Mouse (Mus musculus): Measurements from ENCODE around the gene Znhit2. TPM values are rescaled to one million over a fixed set of nuclear protein-coding genes. Genes with fewer than 3 reads are reported as not detected.
A peak's percentile ranks its signal among the peaks of the same experiment; 100 is the strongest.

Znhit2 gene
- polyA plus RNA-seq, 1 experiment from 2014 or later: 35.4 TPM

DNA sequence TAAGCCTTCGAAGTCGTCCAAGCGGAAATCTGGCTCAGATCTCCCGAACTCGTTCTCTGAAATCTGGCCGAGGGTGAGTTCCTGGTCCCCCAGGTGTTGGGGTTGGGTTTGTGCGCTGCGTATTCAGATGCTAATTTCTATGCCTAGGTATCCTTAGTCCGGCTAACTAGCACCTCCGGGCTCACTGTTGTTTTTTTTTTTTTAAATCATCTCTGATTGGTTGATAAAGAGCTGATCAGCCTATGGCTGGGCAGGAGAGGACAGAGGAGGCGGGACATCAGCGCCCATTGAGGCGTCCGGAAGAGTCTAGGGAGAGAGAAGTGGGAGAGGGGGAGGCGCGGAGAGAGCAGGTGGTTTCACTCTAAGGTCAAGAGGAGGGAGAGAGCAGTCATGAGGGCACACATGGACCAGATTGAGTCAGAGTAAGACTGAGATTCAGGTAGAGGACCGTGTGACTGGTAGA, 24.5 kb downstream of the Znhit2 start:
- Histone ChIP-seq H3K9me3 (no peaks in the 10 kb centered on the region), H3K4me3 (replicated peaks) (peak overlapping the region; percentile 73), H3K9ac (peak overlapping the region; percentile 68), H3K4me1 (peaks cover 19% of the 10 kb centered on the region), H3K36me3 (replicated peaks) (peaks cover 53% of the 10 kb centered on the region), H3K27me3 (no peaks in the 10 kb centered on the region), H3K4me2 (peak overlapping the region; percentile 80), H3K27ac (peak overlapping the region; percentile 84)
- 0% methylated on average over 17 of the region's 17 CpGs for WGBS
- peak; percentile 88 for ATAC-seq (ENCODE audit: low FRiP score)

DNA sequence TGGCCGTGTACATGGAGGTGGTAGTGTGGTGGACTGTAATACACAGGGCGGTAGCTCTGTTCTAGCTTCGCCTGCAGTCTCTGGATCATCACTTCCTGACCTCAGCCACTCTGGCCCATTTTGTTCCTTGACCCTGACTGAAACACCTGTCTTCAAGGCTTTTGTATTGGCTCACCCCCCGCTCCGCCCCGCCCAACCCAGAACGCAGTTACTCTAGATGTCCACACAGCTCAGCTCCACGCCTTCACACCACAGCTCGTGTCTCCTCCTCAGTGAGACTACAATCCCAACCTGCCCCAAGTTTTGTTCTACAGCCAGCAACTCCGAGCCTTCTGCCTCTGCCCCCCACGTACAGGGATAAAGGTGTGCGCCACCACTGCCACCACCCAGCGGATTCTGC, 27.8 kb downstream of the Znhit2 start:
- ATAC-seq (ENCODE audit: low FRiP score): no peak
- 96% methylated on average over 13 of the region's 13 CpGs for WGBS
- Histone ChIP-seq H3K27me3 (no peaks in the 10 kb centered on the region), H3K4me2 (no peak overlapping the region), H3K27ac (no peak overlapping the region), H3K4me1 (peaks cover 15% of the 10 kb centered on the region), H3K36me3 (replicated peaks) (peaks cover 54% of the 10 kb centered on the region), H3K9me3 (no peaks in the 10 kb centered on the region), H3K9ac (no peak overlapping the region), H3K4me3 (replicated peaks) (no peak overlapping the region)

DNA sequence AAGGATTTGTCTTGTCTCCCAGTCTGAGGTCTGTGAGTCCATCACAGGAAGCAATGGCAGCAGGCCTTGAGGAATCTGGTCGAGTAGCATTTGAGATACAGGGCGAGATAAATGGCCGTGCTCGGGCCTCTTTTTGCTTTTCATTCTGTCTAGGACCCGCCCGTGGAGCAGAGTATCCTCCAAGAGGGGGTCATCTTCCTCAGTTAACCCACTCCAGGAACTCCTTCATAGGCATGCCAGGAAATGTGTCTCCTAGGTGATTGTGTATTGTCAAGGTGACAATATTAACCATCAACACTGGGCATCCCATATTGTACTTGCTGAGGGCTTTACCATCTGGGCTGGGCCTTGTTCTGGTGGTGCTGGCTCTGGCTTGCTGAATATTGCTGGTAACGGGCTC, 33.1 kb downstream of the Znhit2 start, which contains the start of gene AC131692.1:
AC131692.1 (plus strand) TSS at position 301 of the 400 bp plus-strand sequence.
- H3K27ac ChIP-seq: no peak within 1 kb of the TSS
- no peaks in the 10 kb centered on the region for H3K4me1 ChIP-seq
- H3K4me2 ChIP-seq: no peak within 1 kb of the TSS
- no peaks in the 10 kb centered on the region for H3K9me3 ChIP-seq
- H3K27me3 ChIP-seq: no peaks in the 10 kb centered on the region
- H3K9ac ChIP-seq: no peak within 1 kb of the TSS
- H3K36me3 ChIP-seq (replicated peaks): peaks cover 64% of the 10 kb centered on the region
- no peak for ATAC-seq (ENCODE audit: low FRiP score)
- H3K4me3 ChIP-seq (replicated peaks): no peak within 1 kb of the TSS
- 92% methylated on average over 7 of the region's 7 CpGs for WGBS

DNA sequence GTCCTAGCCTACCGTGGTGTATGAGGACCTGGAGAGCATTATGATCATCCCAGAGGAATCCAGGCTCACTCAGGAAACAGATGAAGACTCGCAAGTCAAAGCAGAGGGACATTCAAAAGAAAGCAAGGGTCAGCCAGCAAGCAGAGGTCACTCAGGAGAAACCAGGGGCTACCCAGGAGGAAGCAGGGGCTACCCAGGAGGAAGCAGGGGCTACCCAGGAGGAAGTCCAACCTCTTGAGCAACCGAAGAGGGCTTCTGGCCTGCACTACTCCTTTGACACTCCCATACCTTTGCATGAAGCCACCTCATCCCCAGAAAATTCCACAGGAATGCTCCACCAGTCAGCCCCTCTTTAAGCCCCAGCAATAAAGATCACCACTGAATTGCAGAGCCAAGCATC, 36.9 kb downstream of the Znhit2 start:
- Histone ChIP-seq H3K27ac (no peak overlapping the region), H3K36me3 (replicated peaks) (peaks cover 37% of the 10 kb centered on the region), H3K4me3 (replicated peaks) (no peak overlapping the region), H3K4me2 (no peak overlapping the region), H3K9ac (no peak overlapping the region), H3K4me1 (no peaks in the 10 kb centered on the region), H3K9me3 (no peaks in the 10 kb centered on the region), H3K27me3 (no peaks in the 10 kb centered on the region)
- ATAC-seq (ENCODE audit: low FRiP score): no peak
- WGBS: 91% methylated on average over 3 of the region's 3 CpGs

DNA sequence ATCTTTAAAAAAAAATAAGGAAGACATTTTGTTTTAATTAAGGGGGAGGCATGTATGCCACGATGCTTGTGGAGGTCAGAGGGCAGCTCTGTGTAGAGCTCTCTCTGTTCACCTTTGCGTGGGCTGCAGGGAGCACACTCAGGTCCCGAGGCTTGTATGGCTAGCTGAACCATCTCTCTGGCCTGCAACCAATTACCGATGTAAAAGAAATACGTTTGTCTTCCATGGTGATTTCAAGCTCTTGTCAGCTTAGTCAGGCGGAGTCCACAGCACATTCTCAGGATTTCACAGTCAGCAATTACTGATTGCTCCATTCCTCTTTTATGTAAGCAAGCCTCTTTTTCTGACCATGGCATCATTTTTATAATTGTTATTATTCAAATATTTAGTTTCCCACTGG, 40.2 kb downstream of the Znhit2 start:
- no peaks in the 10 kb centered on the region for H3K27me3 ChIP-seq
- H3K4me1 ChIP-seq: no peaks in the 10 kb centered on the region
- H3K4me3 ChIP-seq (replicated peaks): no peak overlapping the region
- H3K9ac ChIP-seq: no peak overlapping the region
- no peak overlapping the region for H3K27ac ChIP-seq
- ATAC-seq (ENCODE audit: low FRiP score): no peak
- no peaks in the 10 kb centered on the region for H3K9me3 ChIP-seq
- H3K36me3 ChIP-seq (replicated peaks): peaks cover 17% of the 10 kb centered on the region
- H3K4me2 ChIP-seq: no peak overlapping the region
- 76% methylated on average over 6 of the region's 6 CpGs for WGBS

DNA sequence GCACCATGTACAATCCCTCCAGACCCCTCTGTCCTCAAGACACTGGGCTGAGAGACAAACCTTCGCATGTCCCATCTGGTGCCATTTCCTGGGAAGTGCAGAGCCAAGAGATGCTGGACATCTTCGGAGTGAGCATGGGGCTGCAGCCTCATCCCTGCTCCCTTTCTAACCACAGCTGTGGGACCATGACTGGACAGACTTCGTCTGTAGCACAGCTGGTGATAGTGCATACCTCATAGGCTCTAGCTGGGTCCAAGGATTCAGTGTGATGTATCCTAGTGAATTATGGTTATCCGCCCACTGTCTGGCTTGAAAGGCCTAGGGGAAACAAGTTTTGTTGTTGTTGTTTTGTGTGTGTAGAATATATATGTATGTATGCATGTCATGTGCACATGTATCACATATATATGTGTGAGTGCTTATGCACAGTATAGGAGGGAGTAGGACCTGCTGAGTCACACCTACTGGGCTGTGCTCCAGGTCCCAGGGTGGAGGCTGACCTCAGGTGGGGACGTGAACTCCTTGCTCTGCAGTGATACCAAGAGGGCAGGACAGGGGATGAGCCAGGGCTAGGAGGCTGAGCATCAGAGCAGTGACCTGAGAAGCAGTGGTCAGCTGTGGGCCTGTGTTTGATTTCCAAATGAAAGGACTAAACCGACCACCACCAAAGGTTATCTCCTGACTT, 41.3 kb downstream of the Znhit2 start:
- Histone ChIP-seq H3K27ac (no peak overlapping the region), H3K4me1 (no peaks in the 10 kb centered on the region), H3K4me2 (no peak overlapping the region), H3K9me3 (no peaks in the 10 kb centered on the region), H3K9ac (no peak overlapping the region), H3K36me3 (replicated peaks) (peaks cover 14% of the 10 kb centered on the region), H3K4me3 (replicated peaks) (no peak overlapping the region), H3K27me3 (no peaks in the 10 kb centered on the region)
- ATAC-seq (ENCODE audit: low FRiP score): no peak
- 78% methylated on average over 6 of the region's 6 CpGs for WGBS

DNA sequence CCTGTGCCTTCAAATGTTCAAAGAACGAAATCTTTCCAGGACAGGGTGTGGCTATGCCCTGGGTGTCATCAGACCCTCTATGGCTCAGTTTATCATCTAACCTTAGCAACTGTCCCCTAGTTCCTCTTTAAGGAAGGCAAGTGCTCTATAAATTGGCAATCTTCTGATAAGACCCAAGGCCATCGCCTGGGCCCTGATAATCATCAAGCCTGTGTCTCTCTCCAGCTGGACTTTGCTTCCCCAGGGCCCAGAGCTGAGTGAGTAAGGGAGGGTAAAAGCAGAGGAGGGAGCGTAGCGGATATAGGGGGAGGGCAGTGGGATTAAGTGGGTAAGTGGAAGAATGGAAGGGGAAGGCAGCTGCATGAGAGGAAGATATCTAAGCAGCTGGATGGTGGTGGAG, 43.5 kb downstream of the Znhit2 start:
- no peak overlapping the region for H3K27ac ChIP-seq
- WGBS: 85% methylated on average over 4 of the region's 4 CpGs
- no peak overlapping the region for H3K4me3 ChIP-seq (replicated peaks)
- no peaks in the 10 kb centered on the region for H3K27me3 ChIP-seq
- H3K4me2 ChIP-seq: no peak overlapping the region
- no peaks in the 10 kb centered on the region for H3K4me1 ChIP-seq
- H3K9me3 ChIP-seq: no peaks in the 10 kb centered on the region
- H3K9ac ChIP-seq: no peak overlapping the region
- H3K36me3 ChIP-seq (replicated peaks): peaks cover 5% of the 10 kb centered on the region; the same call in 1 of the 2 replicates
- ATAC-seq (ENCODE audit: low FRiP score): no peak

DNA sequence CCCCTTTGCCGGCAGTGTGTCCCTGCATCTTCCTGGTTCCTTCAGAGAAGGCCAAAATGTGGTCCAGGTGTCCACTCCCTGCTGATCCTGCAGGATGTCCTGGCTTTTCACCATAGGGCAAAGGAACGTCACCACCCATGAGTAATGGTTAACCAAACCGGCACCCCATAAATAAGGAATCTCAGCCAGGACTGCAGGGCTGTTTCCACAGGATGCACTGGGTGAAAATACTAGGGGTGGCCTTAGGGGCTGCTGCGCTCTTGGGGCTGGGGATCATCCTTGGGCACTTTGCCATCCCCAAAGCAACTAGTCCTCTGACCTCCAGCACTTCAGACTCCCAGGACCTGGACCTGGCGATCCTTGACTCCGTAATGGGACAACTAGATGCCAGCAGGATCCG, 44.6 kb downstream of the Znhit2 start, which contains the start of gene Naaladl1:
Naaladl1 (plus strand) TSS at position 197 of the 400 bp plus-strand sequence.
- 88% methylated on average over 7 of the region's 7 CpGs for WGBS
- Histone ChIP-seq H3K9ac (no peak within 1 kb of the TSS), H3K4me2 (no peak within 1 kb of the TSS), H3K36me3 (replicated peaks) (no peaks in the 10 kb centered on the region), H3K4me1 (no peaks in the 10 kb centered on the region), H3K27ac (no peak within 1 kb of the TSS), H3K9me3 (no peaks in the 10 kb centered on the region), H3K4me3 (replicated peaks) (no peak within 1 kb of the TSS), H3K27me3 (no peaks in the 10 kb centered on the region)
- no peak for ATAC-seq (ENCODE audit: low FRiP score)

Small RNA genes lying within 50 kb of the gene (microRNA-seq; reads per million reads assigned to microRNA genes)
- gene Mir6988: 2.4 reads per million, percentile 3 among the genes with 10 or more reads in this experiment

Other genes starting within 250 kb of the Znhit2 start
- gene Frmd8, start 185.9 kb upstream of the Znhit2 start, polyA plus RNA-seq (2016; fragmentation: Nextera tagmentation; extraction: Ambion mirVana): 25.6 and 25.9 TPM in 2 replicates
- gene Slc25a45, start 183.4 kb upstream of the Znhit2 start, polyA plus RNA-seq (2016; fragmentation: Nextera tagmentation; extraction: Ambion mirVana): 1.3 and 1.8 TPM in 2 replicates
- 11.1 and 12.8 TPM in 2 replicates for gene Tigd3, start 167.0 kb upstream of the Znhit2 start, polyA plus RNA-seq (2016; fragmentation: Nextera tagmentation; extraction: Ambion mirVana)
- gene Dpf2, start 148.2 kb upstream of the Znhit2 start, polyA plus RNA-seq (2016; fragmentation: Nextera tagmentation; extraction: Ambion mirVana): 184 and 203 TPM in 2 replicates
- gene Cdc42ep2, start 136.4 kb upstream of the Znhit2 start, polyA plus RNA-seq (2016; fragmentation: Nextera tagmentation; extraction: Ambion mirVana): 2.2 TPM in 2 replicates
- 76.8 and 80.4 TPM in 2 replicates for gene Pola2, start 97.0 kb upstream of the Znhit2 start, polyA plus RNA-seq (2016; fragmentation: Nextera tagmentation; extraction: Ambion mirVana)
- gene Slc22a20, start 75.0 kb upstream of the Znhit2 start, polyA plus RNA-seq (2016; fragmentation: Nextera tagmentation; extraction: Ambion mirVana): not detected in 2 replicates
- 2.0 and 3.2 TPM in 2 replicates for gene Capn1, start 45.3 kb upstream of the Znhit2 start, polyA plus RNA-seq (2016; fragmentation: Nextera tagmentation; extraction: Ambion mirVana)
- 26.4 and 31.3 TPM in 2 replicates for gene Syvn1, start 14.6 kb upstream of the Znhit2 start, polyA plus RNA-seq (2016; fragmentation: Nextera tagmentation; extraction: Ambion mirVana)
- gene Mrpl49, start 3.4 kb upstream of the Znhit2 start, polyA plus RNA-seq (2016; fragmentation: Nextera tagmentation; extraction: Ambion mirVana): 74.7 and 76.7 TPM in 2 replicates
- gene Fau, start 3.3 kb upstream of the Znhit2 start, polyA plus RNA-seq (2016; fragmentation: Nextera tagmentation; extraction: Ambion mirVana): 652 and 668 TPM in 2 replicates
- 31.7 and 32.8 TPM in 2 replicates for gene Tm7sf2, start 7.2 kb downstream of the Znhit2 start, polyA plus RNA-seq (2016; fragmentation: Nextera tagmentation; extraction: Ambion mirVana)
- 66.0 and 70.8 TPM in 2 replicates for gene Vps51, start 16.0 kb downstream of the Znhit2 start, polyA plus RNA-seq (2016; fragmentation: Nextera tagmentation; extraction: Ambion mirVana)
- gene Tmem262, start 18.8 kb downstream of the Znhit2 start, polyA plus RNA-seq (2016; fragmentation: Nextera tagmentation; extraction: Ambion mirVana): not detected in 2 replicates
- 2.0 and 2.4 TPM in 2 replicates for gene Gm28374, start 21.1 kb downstream of the Znhit2 start, polyA plus RNA-seq (2016; fragmentation: Nextera tagmentation; extraction: Ambion mirVana)
- 66.1 and 74.9 TPM in 2 replicates for gene Zfpl1, start 23.8 kb downstream of the Znhit2 start, polyA plus RNA-seq (2016; fragmentation: Nextera tagmentation; extraction: Ambion mirVana)
- gene Cdca5, start 23.8 kb downstream of the Znhit2 start, polyA plus RNA-seq (2016; fragmentation: Nextera tagmentation; extraction: Ambion mirVana): 54.5 and 57.4 TPM in 2 replicates
- gene AC131692.1, start 33.2 kb downstream of the Znhit2 start, polyA plus RNA-seq (2016; fragmentation: Nextera tagmentation; extraction: Ambion mirVana): 0.42 and 0.62 TPM in 2 replicates
- 0.81 and 1.2 TPM in 2 replicates for gene Naaladl1, start 44.6 kb downstream of the Znhit2 start, polyA plus RNA-seq (2016; fragmentation: Nextera tagmentation; extraction: Ambion mirVana)
- gene Sac3d1, start 57.5 kb downstream of the Znhit2 start, polyA plus RNA-seq (2016; fragmentation: Nextera tagmentation; extraction: Ambion mirVana): 55.2 and 56.6 TPM in 2 replicates
- gene Snx15, start 67.1 kb downstream of the Znhit2 start, polyA plus RNA-seq (2016; fragmentation: Nextera tagmentation; extraction: Ambion mirVana): 24.6 and 26.0 TPM in 2 replicates
- not detected in 2 replicates for gene Batf2, start 79.8 kb downstream of the Znhit2 start, polyA plus RNA-seq (2016; fragmentation: Nextera tagmentation; extraction: Ambion mirVana)
- 77.4 and 80.5 TPM in 2 replicates for gene Arl2, start 80.4 kb downstream of the Znhit2 start, polyA plus RNA-seq (2016; fragmentation: Nextera tagmentation; extraction: Ambion mirVana)
- gene Majin, start 123.2 kb downstream of the Znhit2 start, polyA plus RNA-seq (2016; fragmentation: Nextera tagmentation; extraction: Ambion mirVana): not detected in 2 replicates
- gene Gpha2, start 165.2 kb downstream of the Znhit2 start, polyA plus RNA-seq (2016; fragmentation: Nextera tagmentation; extraction: Ambion mirVana): 0.70 and 0.91 TPM in 2 replicates
- 51.8 and 52.4 TPM in 2 replicates for gene Ppp2r5b, start 174.7 kb downstream of the Znhit2 start, polyA plus RNA-seq (2016; fragmentation: Nextera tagmentation; extraction: Ambion mirVana)
- gene Atg2a, start 180.5 kb downstream of the Znhit2 start, polyA plus RNA-seq (2016; fragmentation: Nextera tagmentation; extraction: Ambion mirVana): 12.0 and 14.2 TPM in 2 replicates
- 86.6 and 89.0 TPM in 2 replicates for gene Ehd1, start 215.5 kb downstream of the Znhit2 start, polyA plus RNA-seq (2016; fragmentation: Nextera tagmentation; extraction: Ambion mirVana)
- gene Cdc42bpg, start 245.3 kb downstream of the Znhit2 start, polyA plus RNA-seq (2016; fragmentation: Nextera tagmentation; extraction: Ambion mirVana): 0.36 and 0.38 TPM in 2 replicates